Mouse (Mus musculus) bone marrow macrophage, adult 2 months (primary cell): ENCODE measurements around the gene Zfp358.

Experiments
- CTCF ChIP-seq: IDR thresholded peaks from 2 replicates; pipeline ENCODE4 v1.5.1; 2012; ENCODE audit warnings: low read depth, mild to moderate bottlenecking, low read length, moderate library complexity
- POLR2A ChIP-seq: IDR thresholded peaks from 2 replicates; pipeline ENCODE4 v1.6.1; 2012; ENCODE audit warnings: mild to moderate bottlenecking, low read depth, low read length, borderline replicate concordance

GRCm38 (mm10) chr8:3500235-3501090, 7.5 kb downstream of the Zfp358 start, which contains the start of gene Mcoln1:
- TF ChIP-seq CTCF (peak; percentile 22; the same call in 1 of the 2 replicates), POLR2A (no peak)
